Mouse (Mus musculus): ENCODE data around the gene Mrpl55. TPM values are rescaled to one million over a fixed set of nuclear protein-coding genes. Genes with fewer than 3 reads are reported as not detected.
A peak's percentile ranks its signal among the peaks of the same experiment; 100 is the strongest.

The Mrpl55 gene
- total and polyA plus RNA-seq, 2 experiments from 2014 or later, result 90.6 to 123 TPM

GRCm38 (mm10) chr11:59191231-59192058, 10.8 kb upstream of the Mrpl55 start:
- Histone ChIP-seq H3K9me3 (ENCODE audit: low read length) (no peaks in the 10 kb centered on the region), H3K4me3 (ENCODE audit: low read length) (peak overlapping the region; percentile 74), H3K27me3 (ENCODE audit: insufficient read depth, low read length) (no peaks in the 10 kb centered on the region), H3K4me2 (ENCODE audit: low read depth, low read length) (peak overlapping the region; percentile 76), H3K4me1 (ENCODE audit: insufficient read depth, low read length) (peaks cover 4% of the 10 kb centered on the region; the same call in 1 of the 2 replicates), H3K27ac (peak overlapping the region; percentile 93), H3K36me3 (ENCODE audit: insufficient read depth, low read length) (no peaks in the 10 kb centered on the region), H3K9ac (replicated peaks; ENCODE audit: low read length) (peak overlapping the region; percentile 69)
- under 1% methylated on average over 51 of the region's 59 CpGs for WGBS
- 0 out of 2 replicates have a peak, but pooled peaks have one; percentile 8 for TF ChIP-seq CTCF (IDR thresholded peaks at IDR 0.05; ENCODE audit: low read depth)
- DNase-seq (ENCODE audit: low spot score) (peak; percentile 94), ATAC-seq (peak; percentile 95)

GRCm38 (mm10) chr11:59192059-59192386, 10.3 kb upstream of the Mrpl55 start, which contains the start of gene Guk1:
Gene Guk1, minus strand, starts transcription at chr11:59192212.
- H3K36me3 ChIP-seq (ENCODE audit: insufficient read depth, low read length), result no peaks in the 10 kb centered on the region
- 5% methylated on average over 16 of the region's 16 CpGs for WGBS
- DNase-seq (ENCODE audit: low spot score) (no peak), ATAC-seq (peak; percentile 5; the same call in 1 of the 2 replicates)
- peak within 1 kb of the TSS; percentile 69 for H3K9ac ChIP-seq (replicated peaks; ENCODE audit: low read length)
- peak within 1 kb of the TSS; percentile 76 for H3K4me2 ChIP-seq (ENCODE audit: low read depth, low read length)
- no peaks in the 10 kb centered on the region for H3K9me3 ChIP-seq (ENCODE audit: low read length)
- peaks cover 4% of the 10 kb centered on the region; the same call in 1 of the 2 replicates for H3K4me1 ChIP-seq (ENCODE audit: insufficient read depth, low read length)
- peak within 1 kb of the TSS; percentile 93 for H3K27ac ChIP-seq
- no peak for TF ChIP-seq CTCF (IDR thresholded peaks at IDR 0.05; ENCODE audit: low read depth)
- H3K27me3 ChIP-seq (ENCODE audit: insufficient read depth, low read length), result no peaks in the 10 kb centered on the region
- peak within 1 kb of the TSS; percentile 74 for H3K4me3 ChIP-seq (ENCODE audit: low read length)

- Histone ChIP-seq H3K4me3 (ENCODE audit: low read length) (no peak overlapping the region), H3K4me2 (ENCODE audit: low read depth, low read length) (no peak overlapping the region), H3K9ac (replicated peaks; ENCODE audit: low read length) (no peak overlapping the region), H3K4me1 (ENCODE audit: insufficient read depth, low read length) (peaks cover 3% of the 10 kb centered on the region; the same call in 1 of the 2 replicates), H3K9me3 (ENCODE audit: low read length) (no peaks in the 10 kb centered on the region), H3K27ac (no peak overlapping the region), H3K27me3 (ENCODE audit: insufficient read depth, low read length) (no peaks in the 10 kb centered on the region), H3K36me3 (ENCODE audit: insufficient read depth, low read length) (no peaks in the 10 kb centered on the region)
- no peak for DNase-seq (ENCODE audit: low spot score)
- no peak for ATAC-seq
- no peak for TF ChIP-seq CTCF (IDR thresholded peaks at IDR 0.05; ENCODE audit: low read depth)
Measured at GRCm38 (mm10) chr11:59196230-59196629, 6.1 kb upstream of the Mrpl55 start.

GRCm38 (mm10) chr11:59201216-59202002, 877 bp upstream of the Mrpl55 start:
- WGBS, result 36% methylated on average over 16 of the region's 16 CpGs
- H3K27me3 ChIP-seq (ENCODE audit: insufficient read depth, low read length), result no peaks in the 10 kb centered on the region
- no peak for DNase-seq (ENCODE audit: low spot score)
- H3K4me2 ChIP-seq (ENCODE audit: low read depth, low read length), result peak overlapping the region; percentile 96
- H3K9ac ChIP-seq (replicated peaks; ENCODE audit: low read length), result peak overlapping the region; percentile 86
- no peak; the same call in 1 of the 2 replicates for ATAC-seq
- peak overlapping the region; percentile 46; the same call in 1 of the 2 replicates for H3K27ac ChIP-seq
- H3K36me3 ChIP-seq (ENCODE audit: insufficient read depth, low read length), result peaks cover 16% of the 10 kb centered on the region; the same call in 1 of the 2 replicates
- H3K4me1 ChIP-seq (ENCODE audit: insufficient read depth, low read length), result peaks cover 9% of the 10 kb centered on the region; the same call in 1 of the 2 replicates
- no peaks in the 10 kb centered on the region for H3K9me3 ChIP-seq (ENCODE audit: low read length)
- H3K4me3 ChIP-seq (ENCODE audit: low read length), result peak overlapping the region; percentile 63
- TF ChIP-seq CTCF (IDR thresholded peaks at IDR 0.05; ENCODE audit: low read depth), result no peak

- Histone ChIP-seq H3K4me3 (ENCODE audit: low read length) (peak within 1 kb of the TSS; percentile 92), H3K4me2 (ENCODE audit: low read depth, low read length) (peak within 1 kb of the TSS; percentile 89), H3K4me1 (ENCODE audit: insufficient read depth, low read length) (0 out of 2 replicates have a peak, but pooled peaks cover 3% of the 10 kb centered on the region), H3K9me3 (ENCODE audit: low read length) (no peaks in the 10 kb centered on the region), H3K36me3 (ENCODE audit: insufficient read depth, low read length) (peaks cover 37% of the 10 kb centered on the region), H3K9ac (replicated peaks; ENCODE audit: low read length) (peak within 1 kb of the TSS; percentile 91), H3K27me3 (ENCODE audit: insufficient read depth, low read length) (no peaks in the 10 kb centered on the region), H3K27ac (peak within 1 kb of the TSS; percentile 95)
- WGBS, result under 1% methylated on average over 64 of the region's 67 CpGs
- TF ChIP-seq CTCF (IDR thresholded peaks at IDR 0.05; ENCODE audit: low read depth), result no peak; the same call in 1 of the 2 replicates
- ATAC-seq, result peak; percentile 91
- peak; percentile 99 for DNase-seq (ENCODE audit: low spot score)
Measured at GRCm38 (mm10) chr11:59208153-59208831, 6.0 kb downstream of the Mrpl55 start, which contains the start of gene 2310033P09Rik. Gene 2310033P09Rik, plus strand, starts transcription at chr11:59208321.

GRCm38 (mm10) chr11:59209003-59209441, 6.7 kb downstream of the Mrpl55 start:
- H3K36me3 ChIP-seq (ENCODE audit: insufficient read depth, low read length), result peaks cover 37% of the 10 kb centered on the region
- H3K4me3 ChIP-seq (ENCODE audit: low read length), result peak overlapping the region; percentile 92
- WGBS, result 4% methylated on average over 18 of the region's 18 CpGs
- peak; percentile 81 for TF ChIP-seq CTCF (IDR thresholded peaks at IDR 0.05; ENCODE audit: low read depth)
- ATAC-seq (peak; percentile 69), DNase-seq (ENCODE audit: low spot score) (peak; percentile 87)
- H3K27ac ChIP-seq, result peak overlapping the region; percentile 95
- no peaks in the 10 kb centered on the region for H3K9me3 ChIP-seq (ENCODE audit: low read length)
- H3K4me1 ChIP-seq (ENCODE audit: insufficient read depth, low read length), result 0 out of 2 replicates have a peak, but pooled peaks cover 3% of the 10 kb centered on the region
- H3K4me2 ChIP-seq (ENCODE audit: low read depth, low read length), result peak overlapping the region; percentile 89
- H3K27me3 ChIP-seq (ENCODE audit: insufficient read depth, low read length), result no peaks in the 10 kb centered on the region
- peak overlapping the region; percentile 91 for H3K9ac ChIP-seq (replicated peaks; ENCODE audit: low read length)
